Mouse (Mus musculus): ENCODE measurements around the gene Bbs7.

Gene Bbs7

DNA sequence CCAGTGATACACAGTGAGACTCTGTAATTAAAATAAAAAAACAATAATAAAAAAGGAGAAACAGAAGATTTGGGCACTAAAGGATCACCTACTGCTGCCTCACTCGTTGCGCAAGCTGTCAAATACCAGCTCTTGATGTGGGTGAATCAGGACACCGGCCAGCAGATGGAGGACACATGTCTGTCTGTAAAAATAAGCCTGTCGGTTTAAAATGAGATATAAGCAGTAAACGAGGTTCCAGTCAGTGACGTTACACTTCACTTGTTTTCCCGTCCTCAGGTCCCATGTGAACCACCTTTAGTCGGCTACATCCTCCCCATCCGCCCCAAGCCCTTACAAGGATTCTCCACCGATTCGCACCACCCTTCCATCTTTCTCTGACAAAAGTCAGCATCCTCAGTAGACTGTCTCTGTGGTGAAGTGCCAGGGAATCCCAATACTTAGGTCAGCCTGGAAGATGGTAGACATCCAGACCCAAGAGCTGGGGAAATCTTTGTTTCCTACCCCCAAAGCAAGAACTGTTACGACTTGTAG, 61.4 kb downstream of the Bbs7 start:
- in situ Hi-C loops (cut with MboI, MseI): loop anchor here (10.0 kb wide), 1 partner anchor 1943 kb away; no protein-coding TSS in a partner anchor

DNA sequence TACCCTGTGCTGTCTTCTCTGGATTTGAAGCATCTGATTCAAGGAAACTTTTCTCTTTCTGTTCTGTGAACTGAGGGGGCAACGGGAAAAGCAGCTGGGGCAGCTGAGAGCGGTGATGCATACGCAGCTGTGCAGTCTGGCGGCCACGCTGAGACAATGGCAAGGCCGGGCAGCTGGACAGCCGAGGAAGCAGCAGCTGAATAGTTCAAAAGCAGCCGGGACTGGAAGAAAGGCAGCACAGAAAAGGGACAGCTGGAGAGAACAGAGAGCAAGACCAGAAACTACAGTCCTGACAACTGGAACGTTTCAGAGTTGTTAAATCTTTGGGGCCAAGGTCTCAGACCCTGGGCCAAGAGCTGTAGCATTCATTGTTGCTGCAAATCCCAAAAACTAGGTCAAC, 61.9 kb downstream of the Bbs7 start:
- in situ Hi-C loops (cut with MboI, MseI): loop anchor here (10.0 kb wide), 1 partner anchor 1943 kb away; no protein-coding TSS in a partner anchor

DNA sequence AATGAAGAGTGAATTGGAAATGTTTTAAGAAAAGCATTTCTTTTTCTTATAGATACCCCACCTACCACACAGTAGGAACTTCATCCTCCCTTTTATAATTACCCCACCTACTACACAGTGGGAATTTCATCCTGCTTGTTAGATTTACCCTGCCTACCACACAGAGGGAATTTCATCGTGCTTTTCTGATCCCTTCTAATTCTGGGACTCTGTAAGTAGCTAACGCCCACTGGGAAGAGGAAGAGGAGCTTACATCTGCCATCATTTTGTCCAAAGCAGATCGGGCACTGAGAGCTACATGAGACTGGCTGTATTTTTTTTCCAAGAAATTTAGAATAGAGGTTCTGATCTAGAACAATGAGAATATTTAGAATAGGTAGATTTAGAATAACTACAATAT, 68.3 kb downstream of the Bbs7 start:
- in situ Hi-C loops (cut with MboI, MseI): no loop called here

DNA sequence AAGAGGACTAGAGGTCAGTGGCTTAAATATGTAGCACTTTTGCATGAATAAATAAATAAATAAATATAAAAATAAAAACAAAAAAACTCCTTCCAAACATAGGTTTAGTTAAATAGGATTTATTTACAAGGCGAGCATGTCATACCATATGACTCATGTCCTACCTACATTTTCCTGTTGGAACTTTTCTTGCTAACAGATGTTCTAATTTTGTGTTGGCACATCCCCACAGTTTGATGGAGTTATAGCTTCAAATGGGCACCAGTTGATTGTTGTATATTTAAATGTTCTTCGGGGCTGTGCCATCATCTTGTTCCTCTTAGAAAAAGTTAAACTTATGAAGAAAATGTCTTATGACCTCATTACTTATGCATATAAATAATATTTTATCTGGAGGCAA, 71.9 kb downstream of the Bbs7 start:
- in situ Hi-C loops (cut with MboI, MseI): no loop called here

DNA sequence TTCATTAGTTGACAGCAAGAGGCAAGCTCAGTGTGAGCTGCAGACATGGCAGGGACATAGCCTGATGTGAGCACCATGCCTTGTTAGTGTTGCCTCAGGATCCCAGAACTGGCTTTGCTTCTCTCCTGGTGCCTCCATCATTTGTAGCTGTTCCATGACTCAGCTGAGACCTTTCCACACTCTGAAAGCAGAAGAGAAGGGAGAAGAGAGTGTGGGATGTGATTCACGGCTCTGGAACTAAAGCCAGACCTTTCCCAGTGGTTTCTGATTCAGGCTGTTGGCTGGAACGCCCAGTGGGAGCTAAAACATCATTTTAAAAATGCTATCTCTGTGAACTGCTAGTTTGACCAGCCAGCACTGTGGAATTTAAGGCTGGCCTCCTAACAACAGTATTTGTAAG, 72.5 kb downstream of the Bbs7 start:
- in situ Hi-C loops (cut with MboI, MseI): no loop called here

DNA sequence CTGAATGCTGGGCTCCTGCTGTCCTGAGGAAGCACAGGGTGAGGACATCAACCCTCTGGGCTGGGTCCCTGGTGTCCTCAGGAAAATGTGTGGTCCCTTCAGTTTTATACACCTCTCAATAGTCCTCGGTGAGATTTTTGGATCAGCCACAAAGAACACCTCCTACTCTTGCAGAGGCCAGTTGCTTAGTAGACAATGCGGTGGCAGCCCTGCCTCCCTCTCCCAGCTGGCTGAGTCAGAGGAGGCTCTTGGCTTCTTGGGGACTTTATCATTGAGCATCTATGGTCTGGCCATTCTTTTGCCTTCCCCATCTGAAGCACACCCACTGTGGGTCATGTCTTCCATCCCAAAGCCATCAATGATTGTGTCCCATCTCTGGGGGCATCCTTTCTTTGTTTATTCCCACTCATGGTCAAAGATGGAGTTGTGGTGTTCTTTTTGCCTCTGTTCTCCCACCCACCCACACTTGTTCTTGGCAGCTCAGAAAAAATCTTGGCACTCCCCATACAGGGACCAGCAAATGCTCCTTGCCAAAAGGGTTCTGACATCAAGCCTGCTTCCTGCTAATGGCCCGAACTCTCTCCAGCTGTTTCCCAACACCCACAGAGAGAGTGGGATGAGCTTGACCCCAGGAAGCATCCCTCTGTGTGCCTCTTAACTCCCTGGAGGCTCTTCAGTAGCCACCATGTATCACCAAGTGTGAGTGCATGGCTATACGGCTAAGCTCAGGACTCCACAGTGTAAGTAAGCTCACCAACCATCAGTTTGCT, 75.4 kb downstream of the Bbs7 start:
- in situ Hi-C loops (cut with MboI, MseI): no loop called here

DNA sequence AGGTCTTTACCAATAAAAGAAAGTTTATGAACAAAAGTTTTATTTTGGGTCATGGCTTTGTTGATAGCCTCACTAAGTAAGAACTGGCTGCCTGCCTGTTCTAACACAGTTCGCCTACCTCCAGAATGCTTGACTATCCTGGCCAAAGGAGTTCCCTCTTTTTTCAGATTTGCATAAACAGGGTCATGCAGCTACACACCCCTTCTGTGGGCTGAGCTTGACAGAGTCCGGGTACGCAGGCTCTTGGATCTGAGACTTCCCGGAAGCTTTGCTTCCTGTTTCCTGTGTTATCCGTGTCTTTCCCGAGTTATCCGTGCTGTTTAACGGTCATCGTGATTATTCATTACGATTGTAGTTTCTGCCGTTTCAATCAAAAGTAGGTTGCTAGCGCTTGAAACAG, 77.2 kb downstream of the Bbs7 start:
- in situ Hi-C loops (cut with MboI, MseI): no loop called here

DNA sequence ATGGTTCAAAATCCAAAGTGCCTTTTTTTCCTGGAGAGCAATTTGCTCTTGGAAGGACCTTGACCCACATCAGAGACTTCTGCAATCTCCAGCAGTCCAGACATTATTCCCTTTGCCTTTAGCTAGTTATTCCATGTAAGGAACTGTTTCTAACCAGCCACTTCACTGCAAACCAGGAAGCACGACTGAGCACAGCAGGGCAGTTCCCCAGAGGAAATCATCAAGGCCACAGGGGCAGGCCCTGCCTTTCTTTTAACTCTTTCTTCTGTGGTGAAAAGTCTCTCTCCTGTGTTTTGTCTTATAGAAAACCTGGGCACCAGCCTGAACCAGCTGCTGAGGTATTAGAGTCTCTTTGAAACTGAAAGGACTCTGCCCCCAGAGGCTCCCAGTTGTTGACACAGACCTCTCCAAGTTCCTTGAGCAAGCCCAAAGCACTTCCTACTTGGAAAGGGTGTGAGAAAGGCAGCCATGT, 80.0 kb downstream of the Bbs7 start:
- in situ Hi-C loops (cut with MboI, MseI): no loop called here

DNA sequence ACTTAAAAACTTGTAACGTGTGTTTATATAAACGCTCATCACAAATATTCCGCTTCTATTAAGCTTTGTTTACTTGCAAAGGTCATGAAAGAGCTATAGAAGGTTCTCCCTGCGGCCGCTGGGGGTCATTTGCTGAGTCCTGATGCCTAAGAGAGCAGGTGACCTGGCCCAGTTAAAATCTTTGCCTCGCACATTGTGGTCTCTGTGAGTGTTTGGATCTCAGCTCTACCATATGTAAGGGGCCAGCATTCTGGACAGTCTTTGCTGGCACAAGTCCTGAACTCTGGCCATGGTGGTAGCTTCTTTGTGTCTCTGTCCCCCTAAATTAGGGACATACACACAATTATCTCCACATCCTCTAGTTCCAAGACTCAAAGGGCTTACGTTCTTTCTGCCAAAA, 80.5 kb downstream of the Bbs7 start:
- in situ Hi-C loops (cut with MboI, MseI): no loop called here

DNA sequence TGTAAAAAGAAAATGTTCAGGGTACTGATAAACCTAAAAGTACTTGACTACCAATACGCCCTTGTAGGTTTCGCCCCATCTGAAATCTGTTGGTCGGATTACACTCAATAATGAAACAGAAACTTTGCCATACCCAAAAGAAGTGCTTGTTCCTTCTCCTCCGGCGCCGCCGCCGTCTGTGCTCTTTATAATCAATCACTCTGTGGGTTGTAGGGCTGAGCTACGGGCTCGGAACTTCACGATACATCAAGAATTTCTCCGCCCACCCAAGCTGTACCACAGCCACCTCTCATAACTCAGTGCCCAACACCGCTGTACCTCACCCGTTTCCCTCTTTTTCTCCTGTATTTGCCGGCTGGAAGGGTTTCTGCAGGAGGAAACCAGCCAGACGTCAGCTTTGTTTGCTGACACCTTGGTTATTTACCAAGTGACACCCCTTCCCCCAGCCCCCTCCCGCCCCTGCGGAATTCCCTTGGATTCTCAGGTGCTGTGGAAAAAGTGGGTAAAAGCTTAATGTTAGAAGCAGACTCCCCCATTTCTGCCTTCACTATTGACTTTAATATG, 81.2 kb downstream of the Bbs7 start:
- in situ Hi-C loops (cut with MboI, MseI): no loop called here

DNA sequence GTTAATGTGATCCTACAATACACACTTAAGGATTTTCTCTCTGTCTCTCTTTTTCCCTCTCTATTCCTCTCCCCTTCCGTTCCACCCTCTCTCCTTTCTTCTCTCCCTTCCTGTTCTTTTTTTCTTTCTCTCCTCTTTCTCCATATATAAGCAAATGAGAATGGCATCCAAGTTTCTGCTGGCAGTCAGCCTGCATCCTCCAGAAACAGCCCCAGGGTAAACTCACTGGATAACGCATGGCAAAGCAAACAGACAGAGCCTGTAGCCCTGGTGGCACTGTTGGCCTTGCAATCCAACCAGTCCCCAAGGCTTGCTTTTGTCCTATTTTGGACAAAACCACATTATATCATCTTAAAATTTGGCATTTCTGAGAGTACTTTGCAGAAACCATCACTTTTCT, 82.0 kb downstream of the Bbs7 start:
- in situ Hi-C loops (cut with MboI, MseI): no loop called here

DNA sequence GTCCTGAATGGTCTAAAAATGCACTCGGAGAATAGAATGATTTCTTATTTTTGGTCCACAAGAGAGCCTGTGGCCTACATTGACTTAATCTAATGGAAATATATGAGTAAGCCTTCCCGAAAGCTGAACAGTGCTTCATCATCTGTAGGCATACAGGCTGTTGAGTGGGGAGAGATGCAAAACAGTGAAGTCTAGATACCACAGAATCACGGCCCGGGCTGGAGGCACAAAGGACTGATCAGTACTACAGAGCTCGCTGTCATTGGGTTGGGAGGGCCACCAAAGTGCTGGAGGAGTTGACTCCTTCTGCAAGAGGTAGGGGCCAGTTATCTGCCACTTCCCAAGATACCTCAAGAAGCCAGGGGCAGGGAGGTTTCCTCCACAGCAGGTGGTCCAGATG, 82.5 kb downstream of the Bbs7 start:
- in situ Hi-C loops (cut with MboI, MseI): no loop called here

DNA sequence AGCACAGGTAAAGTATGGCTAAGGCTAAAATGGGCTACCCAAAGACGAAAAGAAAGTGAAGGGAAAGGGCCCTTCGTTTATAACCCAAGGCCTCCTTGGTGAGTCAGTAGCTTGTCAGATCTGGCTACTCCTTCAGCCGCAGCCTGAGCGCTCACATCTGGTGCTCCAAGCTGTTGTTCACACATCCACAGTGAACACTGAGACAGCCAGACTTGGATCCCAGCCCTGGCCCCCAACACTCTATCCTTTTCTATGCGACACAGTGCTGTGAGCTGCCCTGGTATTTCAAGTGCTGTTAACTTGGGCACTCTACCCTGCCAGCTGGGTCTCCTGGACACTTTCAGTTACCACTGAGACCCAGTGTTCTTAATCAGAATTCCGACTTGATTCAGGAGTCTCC, 82.9 kb downstream of the Bbs7 start:
- in situ Hi-C loops (cut with MboI, MseI): no loop called here

DNA sequence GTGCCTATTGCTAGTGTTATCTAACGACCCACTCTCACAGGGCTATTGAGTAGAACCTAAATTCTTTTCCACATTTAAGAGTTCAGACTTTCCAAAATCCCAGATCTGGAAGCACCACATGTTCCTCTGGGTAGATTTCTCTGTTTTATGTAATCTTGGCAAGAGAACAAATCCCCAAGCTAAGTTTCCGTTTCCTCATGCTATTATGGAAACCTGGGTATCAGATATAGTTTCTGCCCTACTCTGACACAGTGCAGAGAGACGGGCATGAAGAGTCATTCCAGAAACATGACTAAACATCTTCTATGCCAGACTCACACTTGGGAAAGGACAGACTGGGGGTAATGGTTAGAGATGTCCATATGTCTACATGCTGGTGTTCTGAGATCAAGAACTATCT, 88.8 kb downstream of the Bbs7 start:
- in situ Hi-C loops (cut with MboI, MseI): no loop called here
